Mouse (Mus musculus): ENCODE measurements around the gene 4930449I24Rik. TPM values are rescaled to one million over a fixed set of nuclear protein-coding genes. Genes with fewer than 3 reads are reported as not detected.
"Not testable (repeated sequence)": the region's sequence is repeated elsewhere in the genome, so short reads cannot be mapped to it uniquely, and the experiment has no call there.

The 4930449I24Rik gene
- polyA plus RNA-seq, 1 experiment from 2014 or later = not detected

DNA sequence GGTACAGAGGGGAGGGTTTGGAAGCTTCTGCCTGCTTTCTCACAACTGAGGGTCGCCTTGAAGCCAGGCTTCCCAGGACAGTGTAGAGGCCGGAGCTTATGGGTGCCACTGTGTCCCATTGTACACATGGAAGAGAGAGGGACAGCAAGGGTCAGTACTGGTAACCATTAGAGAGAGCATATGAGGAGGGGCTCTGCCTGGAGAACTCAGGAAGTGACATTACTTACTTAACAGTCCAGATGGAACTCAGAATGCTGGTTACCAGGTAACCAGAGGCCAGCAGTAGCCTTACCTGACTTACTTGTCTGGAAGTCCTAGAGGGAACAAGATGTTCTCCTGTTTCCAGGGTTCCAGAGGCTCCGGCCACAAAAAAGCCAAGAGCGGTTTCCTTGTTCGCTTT lies 11.6 kb downstream of the 4930449I24Rik start, which contains the start of gene Gm3402:
TSS of gene Gm3402 (plus strand) at position 301 of the 400 bp plus-strand sequence.
- not testable (repeated sequence) for H3K36me3 ChIP-seq (replicated peaks); H3K4me2 ChIP-seq; H3K27me3 ChIP-seq; H3K4me1 ChIP-seq (replicated peaks); H3K4me3 ChIP-seq (replicated peaks); H3K9me3 ChIP-seq (replicated peaks); H3K27ac ChIP-seq (replicated peaks); H3K9ac ChIP-seq; ATAC-seq (ENCODE audit: insufficient read depth)
- WGBS (ENCODE audit: insufficient replicate concordance) = 85% methylated on average over 2 of the region's 5 CpGs

GRCm38 (mm10) chr5:146525501-146525900 lies 23.3 kb downstream of the 4930449I24Rik start, which contains the start of gene Gm3404:
Gene Gm3404, plus strand, starts transcription at chr5:146525801.
- ATAC-seq (ENCODE audit: insufficient read depth); H3K4me3 ChIP-seq (replicated peaks): not testable (repeated sequence)
- 73% methylated on average over 3 of the region's 3 CpGs for WGBS (ENCODE audit: insufficient replicate concordance)

GRCm38 (mm10) chr5:146537347-146537746 lies 35.1 kb downstream of the 4930449I24Rik start, which contains the start of gene Gm3409:
Gene Gm3409, plus strand, starts transcription at chr5:146537647.
- not testable (repeated sequence) for H3K27ac ChIP-seq (replicated peaks); H3K4me1 ChIP-seq (replicated peaks); H3K4me2 ChIP-seq; ATAC-seq (ENCODE audit: insufficient read depth); H3K4me3 ChIP-seq (replicated peaks); H3K9ac ChIP-seq; H3K9me3 ChIP-seq (replicated peaks); H3K27me3 ChIP-seq; H3K36me3 ChIP-seq (replicated peaks)
- 53% methylated on average over 3 of the region's 3 CpGs for WGBS (ENCODE audit: insufficient replicate concordance)

More at GRCm38 (mm10) chr5:146525501-146525900, 23.3 kb downstream of the 4930449I24Rik start, which contains the start of gene Gm3404:
- H3K4me1 ChIP-seq (replicated peaks); H3K27ac ChIP-seq (replicated peaks); H3K4me2 ChIP-seq; H3K36me3 ChIP-seq (replicated peaks); H3K9me3 ChIP-seq (replicated peaks); H3K9ac ChIP-seq; H3K27me3 ChIP-seq: not testable (repeated sequence)

Other genes with a start within 250 kb of the 4930449I24Rik start
- 0.05 TPM in 2 replicates for gene Wasf3, start 117.4 kb upstream of the 4930449I24Rik start, polyA plus RNA-seq (2015; fragmentation: Nextera tagmentation; extraction: Ambion mirVana)
- not detected in 2 replicates for gene Gm6408, start 20.4 kb upstream of the 4930449I24Rik start, polyA plus RNA-seq (2015; fragmentation: Nextera tagmentation; extraction: Ambion mirVana)
- not detected in 2 replicates for gene Gm6370, start 11.0 kb upstream of the 4930449I24Rik start, polyA plus RNA-seq (2015; fragmentation: Nextera tagmentation; extraction: Ambion mirVana)
- not detected in 2 replicates for gene Gm3402, start 11.7 kb downstream of the 4930449I24Rik start, polyA plus RNA-seq (2015; fragmentation: Nextera tagmentation; extraction: Ambion mirVana)
- gene Gm3404, start 23.4 kb downstream of the 4930449I24Rik start, polyA plus RNA-seq (2015; fragmentation: Nextera tagmentation; extraction: Ambion mirVana) = not detected in 2 replicates
- gene Gm3409, start 35.2 kb downstream of the 4930449I24Rik start, polyA plus RNA-seq (2015; fragmentation: Nextera tagmentation; extraction: Ambion mirVana) = not detected in 2 replicates
- gene Gm3415, start 53.7 kb downstream of the 4930449I24Rik start, polyA plus RNA-seq (2015; fragmentation: Nextera tagmentation; extraction: Ambion mirVana) = not detected in 2 replicates
- 0.09 and 0.25 TPM in 2 replicates for gene Gpr12, start 82.8 kb downstream of the 4930449I24Rik start, polyA plus RNA-seq (2015; fragmentation: Nextera tagmentation; extraction: Ambion mirVana)

Measured in liver, embryonic 15.5 days (tissue).